Mouse (Mus musculus): ENCODE measurements around the gene Prrt4.

The Prrt4 gene

DNA sequence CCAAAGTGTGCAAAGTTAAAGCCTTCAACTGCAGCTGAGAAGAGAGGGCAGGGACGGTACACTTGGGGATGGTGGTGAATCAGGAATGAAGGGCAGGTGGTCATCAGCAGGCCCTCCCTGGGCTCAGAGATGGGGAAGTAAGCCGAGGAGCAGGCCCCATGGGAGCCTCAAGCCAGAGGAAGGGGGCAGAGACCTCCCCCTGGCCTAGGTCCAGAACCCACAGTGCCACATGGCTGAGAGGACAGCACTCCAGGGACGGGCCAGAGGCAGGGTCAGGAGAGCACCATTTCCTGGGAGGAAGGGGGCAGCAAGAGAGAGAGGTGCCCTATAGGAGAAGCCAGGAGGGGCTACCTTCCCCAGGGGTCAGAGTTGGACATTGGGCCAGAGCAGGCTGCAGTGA, 21.1 kb upstream of the Prrt4 start:
- in situ Hi-C loops (cut with MboI; ENCODE audit: unreplicated experiment in 2 of 2), result loop anchor here (5.0 to 10.0 kb wide), 4 partner anchors 33 to 334 kb away; partner anchors contain the start of gene Rbm28 (in 2 of the 2)

DNA sequence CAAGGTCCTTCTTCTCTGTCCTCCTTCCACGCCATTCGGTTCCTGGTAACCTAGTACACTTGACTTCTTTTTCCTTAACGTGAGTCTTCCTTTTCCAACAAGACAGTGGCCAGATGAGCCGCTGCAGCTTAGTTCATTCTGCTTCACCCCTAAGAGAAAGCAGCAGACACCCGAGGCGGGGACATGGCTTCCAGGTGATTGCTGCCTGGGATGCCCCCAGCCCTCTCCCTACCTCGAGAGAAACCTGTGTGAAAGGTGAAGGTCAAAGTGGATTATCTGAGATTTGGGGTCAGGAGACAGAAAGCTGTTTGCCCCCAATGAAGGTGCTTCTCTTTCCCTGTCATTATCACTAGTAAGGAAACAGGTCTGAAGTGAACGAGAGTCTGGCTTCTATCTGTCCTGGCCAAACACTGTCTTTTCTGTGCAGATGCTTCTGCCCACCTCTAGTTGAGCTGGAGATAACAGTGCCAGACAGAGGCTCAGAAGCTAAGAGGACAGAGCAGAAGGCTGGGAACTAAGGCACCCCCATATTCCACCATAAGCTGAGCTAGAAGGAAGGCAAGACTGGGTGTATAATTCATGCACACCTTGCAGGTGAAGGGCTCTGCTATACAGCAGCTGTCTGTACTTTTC, 20.0 kb upstream of the Prrt4 start:
- in situ Hi-C loops (cut with MboI; ENCODE audit: unreplicated experiment in 2 of 2), result no loop called here

DNA sequence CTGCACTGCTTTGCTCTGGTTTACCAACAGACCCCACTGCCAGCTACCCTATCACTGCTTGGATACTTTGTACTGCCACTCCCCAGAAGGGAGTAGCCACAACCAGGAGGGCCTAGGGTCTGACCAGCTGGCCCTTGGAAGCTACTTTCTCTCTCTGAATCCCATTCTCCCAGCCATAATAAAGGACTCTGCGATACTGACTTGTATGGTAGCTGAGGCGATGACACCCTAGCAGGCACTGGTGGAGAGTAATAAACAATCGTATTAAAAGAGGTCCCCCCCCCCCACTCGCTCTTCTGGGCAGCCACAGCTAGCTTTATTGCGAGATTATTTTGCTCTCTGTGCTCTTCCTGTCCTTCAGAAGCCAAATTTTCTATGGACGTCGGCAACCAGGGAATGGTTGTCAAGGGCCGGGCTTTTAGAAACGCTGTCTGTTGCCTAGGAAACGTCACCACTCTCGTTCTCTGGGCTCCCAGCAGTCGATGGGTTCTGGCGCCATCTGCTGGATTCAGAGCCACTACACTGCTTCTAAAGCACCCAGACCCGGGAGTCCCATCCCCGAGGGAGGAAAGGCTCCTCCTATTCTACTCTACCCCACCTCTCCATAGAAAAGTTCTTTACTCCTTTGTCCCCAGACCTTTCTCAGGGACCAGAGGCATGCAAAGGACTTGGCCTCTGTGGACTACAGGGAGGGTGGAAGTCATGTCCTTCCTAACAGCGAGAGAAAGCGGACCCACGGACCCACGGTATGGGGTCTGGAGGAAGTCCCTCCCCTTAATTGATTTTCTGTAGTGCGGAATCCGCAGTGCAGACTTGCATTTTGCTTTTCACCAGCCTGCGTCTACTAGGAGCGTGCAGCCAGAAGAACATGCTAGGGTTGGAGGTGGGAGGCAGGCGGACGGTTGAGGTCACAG, 19.2 kb upstream of the Prrt4 start:
- in situ Hi-C loops (cut with MboI; ENCODE audit: unreplicated experiment in 2 of 2), result no loop called here

DNA sequence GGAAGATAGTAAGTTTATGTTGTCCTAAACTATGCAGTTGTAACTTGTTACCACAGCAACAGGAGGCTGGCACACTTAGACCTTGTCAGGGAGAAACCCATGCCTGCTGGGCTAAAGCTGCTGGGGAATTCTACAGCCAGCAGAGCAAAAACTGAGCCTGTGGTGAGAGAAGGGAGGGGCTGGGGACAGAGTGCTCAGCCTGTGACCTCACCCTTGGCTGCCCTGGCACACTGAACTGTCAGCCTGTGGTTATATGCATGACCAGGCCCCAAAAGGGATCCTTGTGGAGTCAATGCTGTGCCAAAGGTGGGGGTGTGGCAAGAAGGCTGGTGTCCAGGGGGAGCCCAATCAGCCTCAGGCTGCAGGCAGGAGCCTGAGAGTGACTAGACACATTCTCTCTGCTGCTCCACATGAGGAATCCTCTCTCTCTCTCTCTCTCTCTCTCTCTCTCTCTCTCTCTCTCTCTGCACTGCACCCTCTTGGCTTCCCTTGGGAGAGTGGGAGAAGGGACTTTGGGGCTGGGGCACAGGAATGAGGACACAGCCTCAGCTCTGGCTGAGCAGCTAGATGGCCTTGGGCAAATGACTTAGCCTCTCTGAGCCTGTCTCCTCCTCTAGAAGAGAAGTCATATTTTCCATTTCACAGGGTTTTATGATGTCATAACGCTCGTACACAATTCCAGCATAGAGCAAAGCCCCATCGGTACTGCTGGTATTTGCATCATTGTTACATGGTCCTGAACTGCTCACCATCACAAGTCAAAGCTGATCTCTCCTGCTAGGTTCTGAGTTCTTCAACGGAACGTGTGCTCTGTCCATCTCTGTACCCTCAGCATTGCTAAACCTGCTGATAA, 16.7 kb upstream of the Prrt4 start:
- in situ Hi-C loops (cut with MboI; ENCODE audit: unreplicated experiment in 2 of 2), result no loop called here

DNA sequence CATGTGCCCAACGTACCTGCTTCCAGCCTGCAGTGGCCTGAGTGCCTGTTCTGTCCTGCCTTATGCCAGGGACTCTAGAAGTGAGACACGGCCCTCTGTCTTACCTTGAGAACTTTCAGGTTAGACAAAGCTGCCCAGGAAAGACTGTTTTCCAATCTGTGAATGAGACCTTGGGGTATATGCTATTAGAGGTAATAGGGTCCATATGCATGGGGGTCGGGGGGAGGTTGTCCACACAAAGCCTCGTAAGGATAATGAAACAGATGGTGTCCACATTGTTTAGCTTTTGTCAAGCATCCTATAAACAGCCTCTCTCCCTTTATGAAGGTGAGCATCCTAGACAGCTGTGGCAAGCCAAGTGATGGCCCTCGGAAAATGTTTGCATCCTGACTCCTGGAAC, 15.8 kb upstream of the Prrt4 start:
- in situ Hi-C loops (cut with MboI; ENCODE audit: unreplicated experiment in 2 of 2), result no loop called here

DNA sequence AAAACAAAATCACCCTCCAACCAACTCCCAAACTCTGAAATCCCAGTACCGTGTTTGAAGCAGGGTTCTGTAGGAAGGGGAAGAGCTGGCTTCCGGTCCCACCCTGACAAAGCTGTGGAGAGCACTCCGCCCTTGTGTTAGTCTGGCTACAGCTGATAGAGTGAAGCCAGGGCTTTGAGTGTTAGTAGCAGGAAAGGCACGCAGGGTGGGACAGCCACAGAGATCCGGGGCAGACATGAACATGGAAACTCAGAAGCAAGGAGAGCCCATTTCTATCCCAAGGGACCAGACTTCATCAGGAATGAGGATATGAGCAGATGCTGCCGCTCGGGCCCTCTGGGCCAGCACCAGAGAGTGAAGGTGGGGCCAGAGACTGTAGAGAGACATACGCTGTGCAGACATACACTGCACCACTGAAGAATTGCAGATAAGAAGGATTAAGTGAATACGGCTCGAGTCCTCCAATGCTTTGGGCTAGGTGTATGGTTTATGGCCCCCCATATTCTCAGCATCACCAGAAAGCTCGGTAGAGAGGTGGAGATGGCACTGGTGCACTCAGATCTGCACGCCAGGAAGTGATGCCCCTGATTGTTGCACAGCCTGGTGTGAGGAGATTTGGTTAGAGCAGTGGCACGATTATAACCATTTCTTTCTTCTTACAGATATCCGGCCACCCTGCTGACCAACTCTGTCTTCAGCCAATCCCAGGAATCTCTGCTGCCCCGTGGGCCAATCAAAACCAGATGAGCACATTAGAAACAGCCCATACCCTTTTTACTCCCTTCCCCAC, 14.8 kb upstream of the Prrt4 start:
- in situ Hi-C loops (cut with MboI; ENCODE audit: unreplicated experiment in 2 of 2), result no loop called here

DNA sequence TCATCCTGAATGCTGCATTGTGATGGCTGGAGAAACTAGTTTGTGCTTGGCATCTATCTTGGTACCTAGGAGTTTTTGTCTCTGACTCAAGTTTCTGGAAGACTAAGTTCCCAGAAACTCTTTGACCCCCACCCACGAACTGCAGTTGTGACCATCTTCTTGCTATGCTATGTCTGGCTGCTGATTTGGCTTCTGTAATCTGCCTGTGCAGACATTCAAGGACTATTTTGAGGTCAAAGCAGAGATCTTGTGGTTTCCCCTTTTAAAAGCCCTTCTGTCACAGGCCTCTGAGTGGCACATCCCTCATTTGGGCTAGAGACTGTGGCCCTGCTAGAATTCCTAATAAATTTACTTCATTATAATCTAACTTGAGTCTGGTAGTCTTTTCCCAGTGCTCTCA, 8.6 kb upstream of the Prrt4 start:
- in situ Hi-C loops (cut with MboI; ENCODE audit: unreplicated experiment in 2 of 2), result no loop called here

DNA sequence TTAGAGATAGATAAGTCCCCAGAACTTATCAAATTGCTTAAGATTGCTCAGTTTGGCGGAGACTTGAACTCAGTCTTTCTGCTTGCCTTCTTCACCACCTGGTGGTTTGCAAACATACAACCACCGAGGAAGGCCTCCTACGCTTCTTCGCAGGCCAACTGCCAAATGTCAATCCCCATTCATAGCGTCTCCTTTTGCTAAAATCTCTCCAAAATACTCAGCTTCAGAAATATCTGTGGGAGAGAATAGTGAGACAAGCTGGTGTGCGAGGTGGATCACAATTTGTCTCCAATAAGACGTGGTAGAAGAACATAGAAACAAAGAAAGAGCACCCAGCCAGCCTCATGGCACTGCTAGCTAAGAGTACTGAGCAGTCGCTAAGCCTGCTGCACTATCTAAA, 459 bp upstream of the Prrt4 start:
- in situ Hi-C loops (cut with MboI; ENCODE audit: unreplicated experiment in 2 of 2), result no loop called here

DNA sequence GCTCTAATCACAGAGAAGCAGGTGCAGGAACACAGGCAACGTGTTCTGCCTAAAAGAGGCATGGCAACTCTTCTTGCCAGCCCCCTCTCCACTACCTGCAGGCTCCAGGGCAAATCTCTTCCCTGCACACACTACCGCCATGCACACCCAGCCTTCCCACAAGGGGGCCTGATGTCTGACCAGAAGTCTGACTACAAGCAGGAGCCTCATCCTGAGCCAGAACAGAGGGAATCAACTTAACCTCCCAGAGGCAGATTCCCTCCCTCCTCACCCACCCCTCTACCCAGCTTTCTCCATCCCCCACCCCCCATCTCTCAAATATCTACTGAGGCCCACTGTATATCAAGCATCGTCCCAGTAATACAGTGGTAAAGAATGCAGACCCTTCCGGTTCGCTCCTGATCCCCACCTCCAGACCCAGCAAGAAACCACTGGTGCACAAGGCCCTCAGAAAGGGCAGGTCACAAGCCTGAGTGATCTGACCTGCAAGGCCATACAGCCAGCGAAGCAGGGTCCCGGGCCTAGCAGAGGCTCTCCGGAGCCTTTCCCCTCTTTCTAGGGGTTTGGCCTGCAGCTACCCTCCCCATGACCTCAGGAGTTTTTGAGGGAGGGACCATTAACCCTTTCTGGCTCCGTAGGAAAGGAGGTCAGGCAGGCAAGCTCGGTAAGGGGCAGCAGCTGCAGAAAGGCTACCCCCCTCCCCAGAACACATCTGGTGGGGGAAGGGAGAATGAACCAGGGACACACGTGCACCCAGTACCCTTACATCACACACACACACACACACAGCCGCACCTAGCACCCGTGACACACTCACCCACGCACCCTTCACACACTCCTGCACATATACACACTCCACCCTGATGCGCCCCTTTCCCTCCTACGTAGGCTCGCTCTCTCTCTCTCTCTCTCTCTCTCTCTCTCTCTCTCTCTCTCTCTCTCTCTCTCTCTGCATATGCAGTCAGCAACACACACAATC, 1.2 kb downstream of the Prrt4 start:
- in situ Hi-C loops (cut with MboI; ENCODE audit: unreplicated experiment in 2 of 2), result no loop called here

DNA sequence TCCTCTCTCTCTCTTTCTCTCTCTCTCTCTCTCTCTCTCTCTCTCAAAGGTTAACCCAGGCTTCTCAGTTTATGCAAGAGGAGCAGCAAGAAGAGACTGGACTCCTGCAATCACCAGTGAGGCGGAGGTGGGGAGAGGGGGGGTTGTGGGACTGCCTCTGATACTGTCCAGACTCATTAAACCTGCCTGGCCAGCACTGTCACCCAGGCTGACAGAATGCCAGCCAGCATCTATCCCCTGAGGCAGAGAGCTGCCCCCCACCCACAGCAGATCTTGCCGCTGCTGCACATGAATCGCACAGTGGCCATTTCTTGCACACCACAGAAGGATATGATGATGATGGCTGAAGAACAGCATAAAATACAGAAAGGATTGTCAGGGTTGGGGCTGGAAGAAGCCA, 4.3 kb downstream of the Prrt4 start:
- in situ Hi-C loops (cut with MboI; ENCODE audit: unreplicated experiment in 2 of 2), result no loop called here

DNA sequence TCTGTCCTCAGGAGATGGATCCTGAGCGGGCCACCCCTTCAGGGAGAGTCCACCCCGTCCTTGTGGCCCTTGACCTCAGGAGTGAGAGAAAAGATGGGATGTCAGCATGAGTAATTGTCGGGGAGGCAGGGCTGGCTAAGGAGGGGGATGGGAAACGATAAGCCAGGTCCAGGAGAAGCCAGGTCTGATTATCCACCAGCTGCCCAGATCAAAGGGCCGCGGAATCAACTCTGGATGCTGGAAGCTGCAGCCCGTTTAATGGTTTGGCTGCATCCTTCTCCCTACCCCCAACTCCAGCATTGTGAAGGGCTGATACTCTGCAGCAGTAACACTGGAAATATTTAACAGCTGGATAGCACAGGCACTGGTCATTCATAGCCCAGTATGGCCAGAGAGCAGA, 5.0 kb downstream of the Prrt4 start:
- in situ Hi-C loops (cut with MboI; ENCODE audit: unreplicated experiment in 2 of 2), result loop anchor here (25.0 kb wide), 2 partner anchors 313 to 1213 kb away; partner anchors contain the start of gene Zc3hc1 (in 1 of the 2)

DNA sequence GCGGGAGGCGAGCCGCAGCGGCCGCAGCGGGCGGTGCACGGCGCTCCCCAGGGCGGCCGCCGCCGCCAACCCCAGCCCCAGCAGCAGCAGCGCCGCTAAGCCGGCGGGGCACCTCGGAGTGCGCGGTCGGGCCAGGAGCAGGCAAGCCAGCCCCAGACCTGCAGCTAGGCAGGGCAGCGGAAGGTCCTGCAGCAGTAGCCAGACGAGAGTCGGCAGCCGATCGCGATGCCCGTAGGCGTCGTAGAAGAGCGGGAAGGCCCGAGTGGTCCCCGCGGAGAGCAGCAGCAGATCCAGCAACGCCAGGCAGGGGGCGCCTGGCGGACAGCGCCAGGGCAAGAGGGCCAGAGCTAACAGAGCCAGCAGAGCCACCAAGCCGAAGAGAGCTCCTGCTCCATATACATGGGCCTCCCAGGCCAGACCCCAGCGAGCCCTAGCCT, 8.4 kb downstream of the Prrt4 start:
- in situ Hi-C loops (cut with MboI; ENCODE audit: unreplicated experiment in 2 of 2), result loop anchor here (25.0 kb wide), 2 partner anchors 316 to 1216 kb away; partner anchors contain the start of gene Zc3hc1 (in 1 of the 2)

DNA sequence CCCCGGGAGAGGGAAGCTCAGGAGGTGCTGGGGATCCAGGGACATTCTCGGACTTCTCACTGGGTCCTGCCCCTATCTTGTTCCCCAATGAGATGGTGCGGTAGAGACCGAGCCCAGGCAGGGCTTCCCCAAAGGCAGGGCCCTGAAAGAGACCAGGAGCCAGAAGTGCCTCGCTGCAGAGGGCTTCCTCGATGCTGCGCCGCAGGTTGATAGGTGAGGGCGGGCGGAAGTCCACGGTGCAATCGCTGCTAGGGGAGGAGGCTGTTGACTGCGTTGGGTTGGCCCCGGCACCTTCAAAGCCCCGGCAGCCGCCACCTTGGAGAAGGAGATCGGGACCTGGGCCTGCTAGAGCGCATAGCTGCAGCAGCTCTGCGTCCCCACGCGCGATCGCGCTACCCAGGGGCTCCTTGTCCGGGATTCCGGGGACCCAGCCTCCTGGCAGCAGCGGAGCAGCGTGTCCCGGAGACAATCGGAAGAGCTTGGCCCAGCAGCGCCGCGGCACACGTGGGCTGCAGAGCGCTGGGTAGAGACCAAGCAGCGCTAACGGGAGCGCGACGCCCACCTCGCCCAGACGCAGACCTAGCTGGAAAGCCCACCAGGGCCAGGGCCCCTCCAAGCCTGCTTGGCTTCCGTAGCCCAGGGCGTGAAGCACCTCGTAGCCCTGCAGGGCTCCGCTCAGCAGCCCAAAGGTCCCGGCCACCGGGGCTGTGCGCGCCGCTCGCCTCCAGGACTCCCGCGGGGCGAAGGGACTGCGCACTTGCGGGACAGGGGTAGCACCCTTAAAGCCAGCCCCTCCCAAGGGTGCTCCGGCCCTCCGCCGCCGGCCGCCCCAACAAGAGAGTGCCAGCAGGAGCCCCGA, 9.1 kb downstream of the Prrt4 start:
- in situ Hi-C loops (cut with MboI; ENCODE audit: unreplicated experiment in 2 of 2), result loop anchor here (25.0 kb wide), 2 partner anchors 317 to 1217 kb away; partner anchors contain the start of gene Zc3hc1 (in 1 of the 2)

DNA sequence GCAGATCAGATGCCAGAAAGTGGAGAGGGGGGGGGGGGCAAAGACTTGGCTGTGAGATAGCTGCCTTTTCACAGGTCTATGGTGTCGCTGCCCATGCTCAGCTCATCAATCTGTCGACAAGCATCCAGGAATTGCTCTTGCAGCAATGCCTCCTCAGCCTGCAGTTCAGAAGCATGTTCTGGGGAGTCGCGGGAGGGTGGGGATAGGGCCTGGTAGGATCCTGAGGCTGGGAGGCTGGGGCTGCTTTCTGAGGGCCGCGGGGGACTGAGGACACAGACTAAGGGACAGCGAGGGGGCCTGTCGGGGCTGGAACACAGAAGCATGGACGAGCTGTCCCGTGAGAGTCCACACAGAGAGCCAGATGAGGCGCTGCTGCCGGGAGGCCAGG, 9.7 kb downstream of the Prrt4 start:
- in situ Hi-C loops (cut with MboI; ENCODE audit: unreplicated experiment in 2 of 2), result loop anchor here (5.0 to 25.0 kb wide), 10 partner anchors 33 to 1218 kb away; partner anchors contain the start of genes Fam71f2 (in 2 of the 2) and Zc3hc1 (in 1 of the 2)

DNA sequence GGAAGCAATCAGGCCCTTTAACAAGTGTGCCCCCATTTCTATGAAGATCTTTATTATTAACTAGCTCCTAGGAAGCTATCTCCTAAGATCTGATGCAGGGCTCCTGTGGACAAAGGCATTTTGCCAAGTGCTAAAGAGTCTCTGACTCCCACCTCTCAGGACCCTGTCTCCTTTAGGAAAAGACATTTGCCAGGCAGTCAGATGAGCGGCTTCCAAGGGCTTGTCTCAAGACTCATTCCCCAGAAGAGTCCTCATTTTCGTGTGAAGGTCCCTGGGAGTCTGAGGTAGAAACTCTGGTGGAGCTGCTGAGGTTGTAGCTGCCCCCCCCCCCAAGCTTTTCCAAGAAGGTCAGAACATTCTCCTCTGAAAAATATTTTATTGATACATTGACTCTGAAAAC, 10.5 kb downstream of the Prrt4 start:
- in situ Hi-C loops (cut with MboI; ENCODE audit: unreplicated experiment in 2 of 2), result loop anchor here (5.0 to 25.0 kb wide), 10 partner anchors 33 to 1218 kb away; partner anchors contain the start of genes Fam71f2 (in 2 of the 2) and Zc3hc1 (in 1 of the 2)

DNA sequence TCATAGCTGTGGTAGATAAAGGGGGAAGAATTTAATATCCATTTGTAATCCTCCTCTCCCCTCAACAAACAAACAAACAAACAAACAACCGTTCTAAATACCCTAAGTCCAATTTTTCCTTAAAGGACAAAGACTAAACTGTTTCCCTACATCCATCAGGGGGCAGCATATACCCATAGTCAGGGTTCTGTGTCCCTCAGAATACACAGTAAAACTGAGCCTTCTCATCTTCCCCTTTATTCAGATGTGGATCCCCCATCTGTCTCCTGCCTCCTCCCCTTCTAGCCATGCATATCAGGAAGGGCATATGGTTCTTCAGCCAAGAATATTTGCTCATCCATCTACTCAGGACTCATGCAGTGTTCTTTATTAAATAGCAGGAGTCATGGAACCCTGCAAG, 13.2 kb downstream of the Prrt4 start:
- in situ Hi-C loops (cut with MboI; ENCODE audit: unreplicated experiment in 2 of 2), result loop anchor here (5.0 to 25.0 kb wide), 10 partner anchors 36 to 1221 kb away; partner anchors contain the start of genes Fam71f2 (in 2 of the 2) and Zc3hc1 (in 1 of the 2)
